Mouse (Mus musculus) adrenal gland, adult 18-20 months (tissue): ENCODE measurements around the gene Arpc5. TPM values are rescaled to one million over a fixed set of nuclear protein-coding genes. Genes with fewer than 3 reads are reported as not detected.
A peak's percentile ranks its signal among the peaks of the same experiment; 100 is the strongest.
"Not testable (repeated sequence)": the region's sequence is repeated elsewhere in the genome, so short reads cannot be mapped to it uniquely, and the experiment has no call there.

Experiments
- DNase-seq, 2 experiments: peaks; one replicate each; pipeline ENCODE4 v3.0.0; 2021 to 2022; ENCODE audit warnings: low spot score in 2 of 2
- total RNA-seq, 2 experiments: library from RNA; stranded (reverse); gene quantifications; 1 replicate in 1 of 2; 2 replicates in 1 of 2; pipeline ENCODE4 v1.2.3; 2021

The Arpc5 gene
- total RNA-seq, 2 experiments from 2014 or later: 79.9 to 107 TPM

DNA sequence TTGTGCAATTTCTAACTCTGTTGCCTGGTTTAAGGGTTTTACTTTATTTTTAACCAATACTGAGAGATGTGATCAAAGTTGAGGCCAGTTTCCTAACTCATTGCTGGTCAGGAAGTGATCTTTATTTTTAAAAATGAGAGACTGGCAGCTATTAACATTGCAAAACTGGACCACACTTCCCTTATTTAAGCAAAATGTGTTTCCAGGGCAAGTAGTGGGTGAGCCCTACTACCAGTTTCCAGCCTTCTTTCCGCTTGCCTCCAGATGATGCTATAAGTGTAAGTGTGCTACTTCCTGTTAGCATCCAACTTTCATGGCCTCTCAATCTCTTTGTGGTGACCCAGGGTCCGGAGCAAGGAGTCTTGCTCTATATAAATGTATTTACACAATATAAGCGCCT is 8.3 kb downstream of the Arpc5 start:
- not testable (repeated sequence) for DNase-seq

DNA sequence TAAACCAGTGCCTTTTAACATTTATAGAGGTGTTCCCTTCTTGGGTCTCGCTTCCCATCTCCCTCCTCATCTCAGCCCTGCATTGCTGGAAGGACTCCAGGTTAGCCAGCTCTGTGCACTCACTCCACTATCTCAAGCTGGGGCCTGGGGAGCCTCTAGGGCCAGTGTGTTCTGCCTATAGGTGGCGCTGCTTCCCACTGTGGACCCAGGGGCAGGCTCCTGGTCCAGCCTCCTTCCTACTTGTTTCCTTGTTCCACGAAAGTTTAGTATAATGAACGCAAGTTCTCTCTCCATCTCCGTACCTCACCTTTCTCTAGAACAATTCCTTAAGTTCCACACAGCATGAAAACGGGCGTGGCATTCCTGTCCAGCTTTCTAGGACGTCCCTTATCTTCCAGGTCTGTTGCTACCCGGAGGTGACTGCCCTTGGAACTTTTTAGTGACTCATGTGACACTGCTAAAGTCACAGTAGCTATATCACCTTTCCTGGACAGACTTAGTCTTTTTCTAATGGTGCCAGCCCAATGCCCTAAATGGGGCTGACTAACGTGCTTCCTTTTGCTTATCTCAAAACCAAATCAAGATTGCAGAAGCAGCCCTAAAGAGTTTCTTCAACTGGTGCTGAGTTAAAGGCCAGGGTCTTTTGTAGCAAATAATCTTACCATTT is 12.9 kb downstream of the Arpc5 start:
- DNase-seq: peak; percentile 82

DNA sequence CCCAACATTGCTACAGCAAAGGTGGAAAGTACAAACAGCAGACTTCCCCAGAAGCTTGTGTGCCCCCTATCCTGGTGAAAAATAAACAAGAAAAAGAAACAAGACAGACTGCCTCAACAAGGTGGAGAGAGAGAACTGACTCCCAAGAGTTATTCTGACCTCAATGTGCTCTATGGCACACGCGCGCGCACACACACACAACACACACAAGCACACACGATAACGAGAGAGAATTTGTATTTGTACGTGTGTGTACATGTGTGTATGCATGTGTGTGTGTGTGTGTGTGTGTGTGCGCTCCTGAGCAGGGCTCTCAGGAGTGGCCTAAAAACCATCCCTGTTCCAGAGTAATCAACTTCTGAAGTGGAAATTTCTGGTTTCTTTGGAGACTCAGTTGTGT is 18.3 kb downstream of the Arpc5 start:
- DNase-seq: no peak

DNA sequence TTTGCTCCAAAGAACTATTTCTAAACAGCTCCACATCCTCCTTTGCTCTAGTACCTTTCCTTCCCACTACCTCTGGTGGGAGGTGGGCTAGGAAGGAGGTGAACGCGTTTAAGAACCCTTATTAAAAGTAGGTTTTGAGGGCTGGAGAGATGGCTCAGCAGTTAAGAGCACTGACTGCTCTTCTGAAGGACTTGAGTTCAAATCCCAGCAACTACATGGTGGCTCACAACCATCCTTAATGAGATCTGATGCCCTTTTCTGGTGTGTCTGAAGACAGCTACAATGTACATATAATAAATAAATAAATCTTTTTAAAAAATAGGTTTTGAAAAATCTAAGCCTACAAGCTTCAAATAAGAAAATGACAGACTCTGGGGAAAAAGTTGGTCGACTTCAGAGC is 19.1 kb downstream of the Arpc5 start:
- not testable (repeated sequence) for DNase-seq

DNA sequence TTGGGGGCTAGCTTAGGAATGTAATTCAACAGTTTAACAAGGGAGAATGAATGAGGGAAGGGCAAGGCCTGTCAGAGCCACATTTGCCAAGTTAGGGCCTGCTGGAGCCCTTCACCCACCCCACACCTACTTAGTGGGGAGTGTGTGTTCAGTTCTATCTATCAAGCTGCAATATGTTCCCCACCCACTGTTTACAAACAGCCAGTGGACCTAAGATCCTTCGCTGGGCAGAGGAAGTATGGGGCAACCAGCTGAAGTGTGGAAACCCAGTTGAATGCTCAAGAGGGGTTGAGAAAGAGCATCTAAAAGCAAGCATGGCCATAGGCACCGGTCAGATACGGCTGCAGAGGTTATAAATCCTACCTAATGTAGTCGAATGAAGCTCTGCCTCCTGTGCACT is 20.6 kb downstream of the Arpc5 start:
- no peak for DNase-seq

DNA sequence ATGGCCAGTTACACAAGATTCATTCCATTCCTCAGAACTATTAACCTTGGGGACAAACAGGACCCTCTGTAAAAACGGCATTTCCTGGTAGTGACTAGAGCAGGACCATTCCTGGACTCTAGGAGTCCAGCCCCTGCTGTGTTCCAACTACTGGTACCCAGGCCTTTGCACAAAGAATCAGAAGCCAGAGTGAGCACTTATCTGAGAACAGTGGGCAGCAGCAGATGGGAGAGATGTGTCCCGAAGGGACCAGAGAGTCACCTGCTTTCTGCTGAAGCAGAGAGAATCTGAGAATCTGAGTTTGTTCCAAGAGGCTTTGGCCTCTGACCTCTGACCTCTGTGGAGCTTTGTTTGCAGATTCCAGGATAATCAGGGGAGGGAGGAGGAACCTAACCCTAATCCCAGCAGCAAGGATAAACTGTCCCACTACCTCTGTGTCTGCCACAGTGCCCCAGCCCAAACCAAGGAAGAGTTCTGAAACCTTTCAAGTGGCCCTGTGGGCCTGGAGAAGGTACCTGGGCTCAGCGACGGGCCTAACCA is 21.8 kb downstream of the Arpc5 start:
- no peak for DNase-seq

DNA sequence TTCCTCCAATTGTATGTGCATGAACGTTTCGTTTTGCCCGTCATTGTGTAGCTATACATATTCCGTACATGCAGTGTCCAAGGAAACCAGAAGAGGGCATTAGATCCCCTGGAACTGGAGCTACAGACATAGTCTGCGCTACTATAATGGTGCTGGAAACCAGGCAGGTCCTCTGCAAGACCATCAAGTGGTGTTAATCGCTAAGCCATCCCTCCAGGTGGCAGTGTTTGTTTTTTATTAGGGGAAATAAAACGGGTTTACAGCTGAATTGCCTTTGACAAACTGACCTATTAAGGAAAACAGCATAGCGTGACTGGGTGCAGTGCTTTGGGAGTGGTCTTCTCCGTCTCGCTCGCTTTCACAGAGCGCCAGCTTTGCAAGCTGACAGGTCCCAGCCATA is 23.9 kb downstream of the Arpc5 start:
- DNase-seq: peak; percentile 32 to 41

DNA sequence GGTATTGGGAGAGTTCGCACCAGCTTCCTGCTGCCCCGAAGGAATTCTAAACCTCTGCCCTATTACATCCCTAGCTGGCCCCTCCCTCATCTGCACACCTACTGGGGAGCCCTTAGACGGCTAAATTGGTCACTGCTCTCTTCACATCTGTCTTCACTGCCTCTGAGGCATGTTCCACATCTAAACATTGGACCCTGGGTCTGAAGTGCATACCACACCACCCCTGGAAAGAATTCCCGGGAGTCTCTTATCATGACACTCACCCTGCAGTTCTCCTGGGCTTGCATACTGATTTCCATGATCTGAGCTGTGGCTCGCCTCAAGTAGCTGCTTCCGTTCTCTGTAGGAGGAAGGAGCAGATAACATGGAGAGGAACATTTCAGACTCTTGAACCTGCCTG is 24.5 kb downstream of the Arpc5 start:
- DNase-seq: no peak

DNA sequence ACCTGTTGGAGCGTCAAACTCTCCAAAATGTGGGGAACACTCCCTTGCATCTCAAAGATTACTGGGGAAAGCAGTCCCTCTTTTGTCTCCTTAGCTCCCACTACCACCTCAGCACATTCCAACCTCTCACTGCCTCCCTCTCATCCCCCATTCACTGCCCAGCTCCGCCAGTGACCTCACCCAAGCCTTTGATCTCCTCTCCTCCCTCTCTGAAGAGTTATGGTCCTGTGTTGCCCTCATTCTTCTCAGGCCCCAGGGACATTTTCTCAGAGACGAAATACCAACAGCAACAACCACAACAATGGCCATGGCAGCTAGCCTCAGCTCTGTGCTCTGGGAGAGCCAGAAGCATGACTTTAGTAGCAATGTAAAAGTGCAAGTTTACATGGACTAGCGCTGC is 24.9 kb downstream of the Arpc5 start:
- DNase-seq: no peak

DNA sequence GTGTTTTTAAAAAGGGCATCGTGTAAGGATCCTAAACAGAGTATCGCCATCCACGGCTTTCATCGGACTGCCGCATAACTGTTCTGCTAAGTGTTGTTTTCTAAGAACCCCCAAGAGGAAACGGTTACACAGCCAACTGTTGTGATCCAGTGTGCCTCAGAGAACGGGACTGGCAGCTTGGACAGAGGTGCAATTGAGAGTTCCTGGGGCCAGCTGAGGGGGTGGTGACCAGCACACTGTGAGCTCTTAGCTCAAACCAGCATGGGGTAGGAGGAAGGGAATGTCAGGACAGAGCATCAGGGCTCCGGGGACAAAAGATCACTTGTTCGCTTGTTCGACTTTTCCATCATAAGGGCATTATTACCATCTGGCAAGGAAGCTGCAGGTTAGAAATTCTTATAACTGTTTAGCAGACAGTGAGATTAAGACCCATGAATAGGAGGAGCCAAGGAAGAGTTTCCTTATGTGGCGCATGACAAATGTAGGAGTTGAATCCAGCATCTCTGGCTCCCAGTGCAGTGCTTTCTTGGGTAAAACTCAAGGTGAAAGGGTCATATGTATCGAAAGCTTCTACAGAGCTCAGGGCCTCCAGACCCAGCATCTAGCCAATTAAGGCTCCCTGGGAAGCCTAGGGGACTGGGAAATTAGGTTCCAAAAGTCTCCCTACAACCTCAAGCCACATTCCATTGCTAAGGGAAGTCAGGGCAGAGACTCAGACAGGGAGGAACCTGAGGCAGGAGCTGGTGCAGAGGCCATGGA is 26.6 kb downstream of the Arpc5 start:
- no peak for DNase-seq

DNA sequence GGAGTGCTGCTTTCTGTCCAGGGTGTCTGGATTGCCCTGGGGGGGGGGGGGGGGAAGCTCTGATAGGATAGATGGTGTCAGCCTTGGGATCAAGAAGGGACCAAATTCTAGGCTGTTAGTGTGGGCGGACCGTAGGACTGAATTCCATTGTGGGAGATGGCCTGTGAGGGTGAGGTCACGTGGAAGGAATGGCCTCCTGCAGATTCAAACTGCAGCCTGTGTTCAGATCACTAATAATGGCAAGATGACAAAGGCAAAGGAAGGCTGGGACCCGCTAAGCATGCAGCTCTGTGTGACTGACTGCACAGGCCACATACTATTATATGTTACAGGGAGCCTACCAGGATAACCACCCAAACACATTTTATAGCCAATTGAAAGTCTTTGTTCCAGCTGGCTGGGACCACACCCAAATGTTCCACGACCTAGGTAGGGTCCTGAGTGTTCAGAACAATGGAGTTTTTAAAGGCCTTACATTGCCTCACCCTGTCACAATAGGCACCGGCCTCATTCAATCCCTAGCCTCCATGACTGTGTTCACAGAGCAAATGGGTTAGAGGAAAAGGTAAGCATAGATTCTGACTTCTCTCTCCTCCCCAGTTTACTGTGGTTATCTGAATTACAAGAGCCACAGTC is 27.3 kb downstream of the Arpc5 start:
- DNase-seq: no peak

DNA sequence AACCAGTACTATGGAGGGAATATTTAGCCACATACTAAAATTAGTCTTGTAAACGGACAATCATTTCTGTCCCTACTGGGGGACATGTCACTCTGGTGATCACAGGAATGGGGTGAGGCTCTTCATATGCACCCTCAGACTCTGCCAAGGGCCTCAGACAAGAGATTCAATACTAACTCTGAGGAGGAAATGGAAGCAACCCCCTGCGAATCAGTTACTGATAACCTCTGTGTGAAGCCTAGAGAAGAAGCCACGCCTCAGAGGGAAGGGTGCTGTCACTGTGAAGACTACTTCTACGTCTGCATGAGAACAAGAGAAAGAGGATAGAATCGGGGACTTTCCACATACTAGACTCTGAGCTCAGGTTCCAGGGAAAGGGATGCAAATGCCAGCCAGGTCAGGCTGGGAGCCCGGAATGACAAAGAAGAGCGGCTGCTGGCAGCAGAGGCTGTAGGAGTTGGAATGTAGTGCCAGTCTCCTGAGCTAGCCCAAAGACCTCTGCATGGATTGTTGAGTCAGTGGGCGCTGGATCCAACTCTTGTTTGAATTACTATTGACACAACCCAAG is 29.4 kb downstream of the Arpc5 start:
- no peak for DNase-seq

DNA sequence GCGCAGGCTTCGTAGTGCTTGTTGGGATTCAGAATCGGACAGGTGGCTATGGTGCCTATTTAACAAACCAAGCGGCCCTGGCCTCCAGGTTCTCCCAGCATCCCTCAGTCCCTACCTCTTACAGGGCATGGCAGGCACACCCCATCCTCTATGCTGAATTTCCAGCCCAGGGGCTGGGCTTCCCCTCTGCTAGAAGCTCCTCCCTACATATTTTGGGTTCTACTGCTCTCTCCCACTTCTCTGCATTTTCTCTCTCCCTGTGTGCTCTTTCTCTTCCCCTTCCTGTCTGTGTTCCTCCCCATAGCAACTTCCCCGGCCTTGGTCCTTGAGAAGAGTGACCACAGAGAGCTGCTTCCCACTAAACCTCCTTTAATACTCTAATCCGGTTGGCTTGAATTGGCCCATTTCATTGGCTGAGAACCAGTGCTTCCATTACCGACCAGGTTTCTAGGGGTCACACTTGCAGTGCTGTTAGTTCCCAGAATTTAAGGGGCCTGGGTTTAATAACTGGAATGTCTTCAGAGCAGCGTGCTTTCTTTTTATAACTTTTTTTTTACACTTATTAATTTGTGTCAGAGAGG is 30.4 kb downstream of the Arpc5 start:
- no peak for DNase-seq

DNA sequence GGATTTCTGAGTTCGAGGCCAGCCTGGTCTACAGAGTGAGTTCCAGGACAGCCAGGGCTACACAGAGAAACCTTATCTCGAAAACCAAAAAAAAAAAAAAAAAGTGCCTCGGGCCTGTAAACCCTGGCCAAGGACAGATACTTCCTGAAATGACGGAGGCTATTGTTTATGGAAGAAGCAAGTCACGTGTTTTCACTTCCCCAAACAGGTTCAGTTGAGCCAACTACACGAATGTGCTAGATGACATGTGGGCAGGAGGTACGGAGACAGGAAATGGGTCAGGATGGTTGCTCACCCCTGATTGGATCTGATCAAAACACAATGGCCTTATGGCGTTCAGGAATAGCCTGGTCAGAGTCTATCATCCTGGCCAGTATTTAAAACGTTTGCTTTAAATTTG is 31.8 kb downstream of the Arpc5 start:
- no peak for DNase-seq

DNA sequence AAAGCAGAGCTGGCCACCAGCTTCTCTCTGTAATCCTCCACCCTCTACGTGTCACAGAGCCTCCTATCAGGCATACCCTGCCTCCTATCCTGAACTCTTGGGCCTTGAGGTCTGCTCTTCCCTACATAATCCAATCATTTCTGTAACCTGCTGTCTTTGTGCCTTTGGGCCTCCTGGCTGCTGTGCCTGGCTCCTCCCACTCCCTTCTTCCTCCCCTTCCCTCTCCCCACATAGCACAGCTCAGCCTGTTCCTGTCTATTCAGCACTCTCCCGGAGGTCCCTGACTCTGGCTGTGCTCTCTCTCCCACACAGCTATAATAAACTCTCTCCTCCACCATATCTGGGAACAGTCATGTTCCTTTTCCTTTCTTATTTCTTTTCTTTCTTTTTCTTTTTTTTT is 33.6 kb downstream of the Arpc5 start, which contains the start of gene Ncf2:
Ncf2 (plus strand) TSS at position 298 of the 400 bp plus-strand sequence.
- no peak for DNase-seq

DNA sequence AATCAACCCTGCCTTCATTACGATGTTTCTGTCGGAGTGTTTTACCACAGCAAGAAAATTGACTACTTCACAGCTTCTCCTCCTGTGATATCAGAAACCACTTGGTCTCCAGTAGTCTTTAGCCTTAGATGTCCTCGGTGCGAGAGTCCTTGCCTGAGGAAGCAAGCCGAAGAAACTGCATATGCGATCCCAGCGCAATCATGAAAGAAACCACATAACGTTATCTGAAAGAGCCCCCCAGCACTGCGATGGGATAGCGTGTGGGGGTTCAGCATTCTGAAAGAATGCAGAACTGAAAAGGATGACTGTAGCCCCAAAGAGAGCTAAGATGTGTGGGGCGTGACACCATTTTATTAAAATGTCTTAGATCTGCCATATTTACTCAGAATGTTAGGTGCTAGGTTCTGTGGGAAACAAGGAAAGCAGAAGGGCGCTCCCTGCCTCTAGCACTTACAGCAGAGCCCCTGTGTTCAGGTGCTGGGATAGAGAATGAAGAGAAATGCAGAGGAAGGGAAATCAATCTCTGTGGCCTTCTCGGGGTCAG is 34.4 kb downstream of the Arpc5 start:
- DNase-seq: no peak

DNA sequence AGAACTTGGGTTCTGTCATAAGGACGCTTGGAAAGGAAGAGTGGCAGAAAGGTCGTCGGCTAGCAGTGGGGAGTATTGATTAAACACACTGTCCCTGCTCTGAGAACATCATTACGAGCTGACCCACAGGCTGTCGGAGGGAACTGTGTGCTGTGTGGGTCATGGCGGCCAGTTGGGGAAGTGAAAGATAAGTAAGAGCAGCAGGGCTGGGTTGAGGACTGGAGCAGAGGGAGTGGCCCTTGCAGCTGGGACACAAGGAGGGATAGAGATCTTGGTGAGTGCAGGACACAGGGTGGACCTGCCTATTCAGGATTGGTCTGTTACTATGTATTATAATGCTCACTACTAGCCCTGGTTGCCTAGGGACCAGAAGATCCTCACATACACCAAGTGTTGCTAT is 38.6 kb downstream of the Arpc5 start:
- DNase-seq: no peak

DNA sequence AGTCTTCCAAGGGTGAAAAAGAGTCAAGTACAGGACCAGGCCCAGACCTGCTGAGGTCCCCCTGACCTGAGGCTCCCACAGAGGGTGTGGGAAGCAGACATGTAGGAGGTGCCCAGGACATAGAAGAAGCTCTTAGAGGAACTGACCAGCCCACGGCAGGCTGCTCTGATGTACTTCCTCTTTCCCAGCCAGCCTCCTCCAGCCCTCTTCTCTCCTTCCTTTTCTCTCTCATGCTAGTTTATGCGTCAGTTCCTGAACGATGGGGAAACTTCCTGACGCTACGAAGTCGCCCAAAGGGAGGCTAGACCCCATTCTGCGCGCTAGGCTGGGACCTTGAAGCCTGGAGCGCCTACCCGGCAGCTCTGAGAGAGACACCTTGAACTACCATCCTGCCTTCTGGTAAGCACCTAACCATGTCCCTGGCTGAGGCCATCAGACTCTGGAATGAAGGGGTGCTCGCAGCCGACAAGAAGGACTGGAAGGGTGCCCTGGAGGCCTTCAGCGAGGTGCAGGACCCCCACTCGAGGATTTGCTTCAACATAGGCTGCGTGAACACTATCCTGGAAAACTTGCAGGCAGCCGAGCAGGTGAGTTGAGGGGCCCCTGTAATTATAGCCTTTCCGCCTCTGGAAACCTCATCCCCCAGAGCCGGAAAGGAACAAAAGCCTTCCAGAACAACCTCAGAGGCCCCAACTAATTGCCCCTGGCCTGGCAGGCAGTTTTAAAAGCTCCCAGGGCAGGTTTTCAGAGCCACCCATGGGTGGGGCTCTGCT is 41.5 kb downstream of the Arpc5 start:
- DNase-seq: no peak

DNA sequence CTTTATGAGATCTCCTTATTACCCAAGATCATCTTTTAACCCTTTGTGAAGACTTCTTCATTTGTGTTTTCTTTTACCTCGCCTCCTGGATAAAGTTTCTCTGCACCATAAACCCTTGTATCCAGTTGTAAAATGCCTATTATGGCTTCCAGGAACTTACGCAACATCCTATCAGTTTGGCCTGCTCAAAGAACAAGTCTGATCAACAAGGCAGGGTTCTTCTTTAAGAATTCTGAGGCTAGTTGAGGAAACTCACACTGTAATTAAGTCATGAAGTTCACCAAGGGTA is 42.0 kb downstream of the Arpc5 start:
- no peak for DNase-seq

DNA sequence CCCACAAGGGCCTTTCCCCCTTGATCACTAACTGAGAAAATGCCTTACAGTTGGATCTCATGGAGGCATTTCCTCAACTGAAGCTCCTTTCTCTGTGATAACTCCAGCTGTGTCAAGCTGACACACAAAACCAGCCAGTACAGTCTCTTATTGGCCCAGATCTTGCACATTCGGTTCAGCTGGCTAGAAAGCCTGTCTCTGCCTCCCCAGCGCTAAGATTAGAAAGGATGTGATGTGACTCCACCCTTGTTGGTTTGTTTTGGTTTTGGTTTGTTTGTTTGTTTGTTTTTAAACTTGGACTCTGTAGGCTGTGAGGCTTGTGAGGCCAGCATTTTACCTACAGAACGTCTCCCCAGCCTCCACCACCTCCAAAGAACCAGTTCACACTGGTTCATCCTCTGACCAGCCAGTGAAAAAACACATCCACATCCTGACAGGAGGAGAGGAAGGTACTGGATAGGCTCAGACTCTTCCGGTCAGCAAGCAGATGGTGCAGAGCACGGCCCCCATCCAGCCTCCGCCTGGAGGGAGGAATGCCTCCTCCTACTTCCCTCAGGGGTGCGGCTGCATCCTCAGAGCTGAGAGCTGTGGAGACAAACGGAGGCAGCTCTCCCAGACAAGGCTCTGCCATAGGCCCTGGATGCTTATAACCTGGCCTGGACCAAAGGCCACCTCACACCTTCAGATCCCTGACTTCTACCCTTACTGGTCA is 43.4 kb downstream of the Arpc5 start:
- DNase-seq: no peak
